Mouse (Mus musculus) embryonic stem cell, embryonic (primary cell): ENCODE measurements around the gene Bik.

Source experiments
- CTCF ChIA-PET, 4 experiments: fragments of 300-600 bp in 2 of 4; fragments of 350-600 bp in 2 of 4; sonication (Branson Sonifier 250); formaldehyde crosslinking; loops; one replicate each; lab custom pipeline; 2022; ENCODE audit warnings: inconsistent platforms in 2 of 4; lab: Charles Lee
- POLR2A ChIA-PET, 4 experiments: fragments of 300-600 bp in 2 of 4; fragments of 350-600 bp in 2 of 4; sonication (Branson Sonifier 250); formaldehyde crosslinking; loops; one replicate each; lab custom pipeline; 2022; ENCODE audit warnings: antibody characterized with exemption in 4 of 4, inconsistent platforms in 1 of 4; lab: Charles Lee

Gene Bik

DNA sequence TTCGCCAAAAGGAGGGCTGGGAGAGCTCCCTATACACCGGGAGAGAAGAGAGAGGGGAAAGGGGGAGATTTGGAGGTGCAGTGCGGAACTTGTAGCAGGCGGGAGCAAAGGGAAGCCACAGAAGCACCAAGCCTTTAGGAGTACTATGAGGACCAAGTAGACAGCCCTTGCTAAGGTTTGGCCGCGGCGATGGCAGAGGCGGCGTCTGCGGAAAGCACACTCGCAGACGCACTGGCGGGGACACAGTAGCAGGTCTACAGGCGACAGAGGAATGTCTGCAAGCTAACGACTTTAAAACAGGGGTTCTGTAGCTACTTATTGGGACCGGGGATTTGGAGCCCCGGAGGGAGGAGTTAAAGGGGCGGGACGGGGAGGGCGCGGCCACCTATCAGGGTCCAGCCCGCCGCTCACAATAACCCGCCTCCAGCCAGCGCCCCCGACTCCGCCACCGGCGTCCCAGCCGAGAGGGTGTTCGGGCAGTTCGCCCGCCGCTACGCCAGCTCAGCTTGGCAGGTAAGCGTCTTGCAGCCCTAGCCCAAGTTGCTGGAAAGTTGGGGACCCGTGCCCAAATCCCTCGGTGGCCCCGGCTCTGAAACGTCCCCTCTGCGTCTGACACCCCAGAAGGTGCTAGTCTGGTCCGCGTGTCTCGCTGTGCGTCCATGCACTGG lies at the start of gene Bik:
Gene Bik, plus strand, starts transcription at position 439 of the 668 bp plus-strand sequence.
- ChIA-PET POLR2A (interaction anchor here in 2 of 4 experiments (0.6 to 2.3 kb wide), 14 partner anchors 9 to 709 kb away, joined by 3 to 8 read pairs (median 4); partner anchors contain the start of gene Poldip3 (in 1 of the 2)), CTCF (interaction anchor here in 3 of 4 experiments (0.6 to 1.6 kb wide), 6 partner anchors 14 to 46 kb away, joined by 3 to 5 read pairs (median 3); no protein-coding TSS in a partner anchor)

DNA sequence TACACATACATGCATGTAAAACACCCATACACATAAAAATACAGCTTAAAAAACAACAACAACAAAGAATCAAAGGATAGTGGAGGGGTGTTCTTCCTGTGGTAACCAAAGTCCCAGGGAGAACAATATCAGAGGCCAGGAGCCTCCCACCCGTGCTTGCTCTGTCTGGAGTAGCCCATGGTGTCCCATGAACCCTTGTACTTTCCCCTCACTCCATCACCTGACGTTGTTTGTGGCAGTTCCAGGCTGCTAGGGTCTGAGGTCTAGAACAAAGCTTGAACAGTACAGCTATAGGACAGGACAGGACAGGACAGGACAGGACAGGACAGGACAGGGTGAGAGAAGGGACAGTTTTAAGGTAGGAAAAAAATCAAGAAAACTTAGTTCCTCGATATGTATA lies 48.6 kb upstream of the Bik start:
- ChIA-PET CTCF (interaction anchor here in 1 of 4 experiments (0.6 to 1.2 kb wide), 3 partner anchors 15 to 103 kb away, joined by 3 to 4 read pairs (median 3); no protein-coding TSS in a partner anchor), POLR2A (interaction anchor here in 3 of 4 experiments (0.6 to 1.6 kb wide), 6 partner anchors 12 to 93 kb away, joined by 3 to 7 read pairs (median 4); partner anchors contain the start of gene Pacsin2 (in 2 of the 3))

DNA sequence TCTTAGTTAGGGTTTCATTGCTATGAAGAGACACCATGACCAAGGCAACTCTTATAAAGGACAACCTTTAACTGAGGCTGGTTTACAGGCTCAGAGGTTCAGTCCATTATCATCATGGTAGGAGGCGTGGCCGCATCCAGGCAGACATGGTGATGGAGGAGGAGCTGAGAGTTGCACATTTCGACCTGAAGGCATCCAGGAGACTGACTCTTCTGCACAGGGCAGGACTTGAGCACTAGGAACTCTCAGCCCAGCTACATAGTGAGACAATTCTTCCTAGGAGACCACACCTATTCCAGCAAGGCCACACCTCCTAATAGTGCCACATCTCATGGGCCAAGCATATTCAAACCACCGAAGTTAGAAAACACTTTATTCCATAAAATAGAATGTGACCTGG lies 46.8 kb upstream of the Bik start:
- CTCF ChIA-PET = interaction anchor here in 2 of 4 experiments (0.6 to 1.1 kb wide), 2 partner anchors 21 to 147 kb away, joined by 3 read pairs; no protein-coding TSS in a partner anchor
- POLR2A ChIA-PET = interaction anchor here in 2 of 4 experiments (0.5 to 1.5 kb wide), 3 partner anchors 11 to 330 kb away, joined by 5 to 12 read pairs (median 6); partner anchors contain the start of gene Poldip3 (in 1 of the 2)

DNA sequence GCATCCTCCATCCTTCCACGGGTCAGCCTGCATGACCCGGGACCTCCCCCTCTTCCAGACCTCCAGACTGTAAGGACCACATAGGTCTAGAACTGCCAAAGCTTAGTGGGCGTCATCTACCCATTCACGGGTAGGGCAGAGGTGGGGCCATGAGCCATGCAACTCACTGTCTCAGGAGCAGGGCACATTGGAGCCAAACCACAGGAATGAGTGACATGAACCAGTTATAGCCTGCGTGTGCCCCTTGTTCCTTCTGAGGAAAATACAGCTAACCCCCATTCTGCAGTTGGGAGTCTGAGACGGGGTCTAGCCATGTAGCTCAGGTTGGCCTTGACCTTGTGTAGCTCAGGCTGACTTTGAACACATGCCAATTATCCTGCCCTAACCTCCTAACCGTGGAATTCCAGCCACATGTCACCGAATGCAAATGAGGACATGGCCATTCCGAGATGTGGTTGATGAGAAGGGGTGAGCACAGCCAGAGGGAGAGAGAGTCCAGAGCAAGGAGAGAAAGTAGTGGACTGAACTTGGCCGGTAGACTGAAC lies 45.4 kb upstream of the Bik start:
- ChIA-PET POLR2A (interaction anchor here in 3 of 4 experiments (0.6 to 2.3 kb wide), 11 partner anchors 10 to 332 kb away, joined by 3 to 5 read pairs (median 4); partner anchors contain the start of genes Pacsin2 (in 2 of the 3) and Poldip3 (in 1 of the 3)), CTCF (interaction anchor here in 1 of 4 experiments (0.6 to 1.1 kb wide), 4 partner anchors 10 to 106 kb away, joined by 3 to 4 read pairs (median 3); no protein-coding TSS in a partner anchor)

DNA sequence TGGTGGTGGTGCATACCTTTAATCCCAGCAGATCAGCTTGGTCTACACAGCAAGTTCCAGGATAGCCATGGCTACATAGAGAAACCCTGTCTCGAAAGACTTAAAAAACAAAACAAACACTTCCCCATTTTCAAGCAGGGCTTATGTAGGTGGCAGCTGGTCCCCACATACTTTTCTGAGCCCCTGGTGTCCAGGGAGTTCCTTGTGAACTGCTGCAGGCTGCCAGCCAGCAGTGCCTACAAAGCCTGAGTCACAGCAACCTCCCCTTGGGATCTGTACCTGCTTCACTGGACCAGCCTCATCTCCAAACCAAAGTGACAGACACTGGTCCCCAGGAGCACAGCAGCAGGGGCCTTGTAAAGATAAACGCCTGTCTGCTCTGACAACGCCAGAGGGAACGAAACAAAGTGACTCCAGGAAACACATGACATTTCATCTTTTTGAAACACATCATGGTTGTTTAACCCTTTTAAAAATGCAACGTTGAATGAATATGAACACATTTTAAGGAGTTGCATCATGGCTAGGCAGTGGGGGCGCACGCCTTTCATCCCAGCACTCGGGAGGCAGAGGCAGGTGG lies 43.9 kb upstream of the Bik start:
- CTCF ChIA-PET = interaction anchor here (0.5 to 2.4 kb wide), 18 partner anchors 8 to 325 kb away, joined by 3 to 15 read pairs (median 4); partner anchors contain the start of genes Pacsin2 (in 2 of the 4) and Ttll1 (in 1 of the 4)
- POLR2A ChIA-PET = interaction anchor here in 3 of 4 experiments (0.9 to 3.3 kb wide), 10 partner anchors 9 to 334 kb away, joined by 3 to 12 read pairs (median 5); partner anchors contain the start of genes Pacsin2 (in 1 of the 3) and Poldip3 (in 1 of the 3)

DNA sequence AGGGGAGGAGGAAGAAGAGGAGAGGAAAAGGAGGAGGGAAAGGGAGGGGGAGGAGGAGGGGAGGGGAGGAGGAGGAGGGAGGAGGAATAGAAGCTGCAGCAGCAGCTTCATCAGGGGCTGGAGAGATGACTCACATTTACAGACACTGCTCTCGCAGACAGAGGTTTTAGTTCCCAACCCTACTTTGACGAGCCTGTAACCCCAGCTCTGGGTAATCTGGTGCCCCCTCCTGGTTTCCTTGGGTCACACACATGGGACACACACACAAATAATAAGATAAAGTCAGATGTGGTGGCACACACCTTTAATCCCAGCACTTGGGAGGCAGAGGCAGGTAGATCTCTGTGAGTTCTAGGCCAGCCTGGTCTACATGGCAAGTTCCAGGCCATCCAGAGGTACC lies 43.2 kb upstream of the Bik start:
- POLR2A ChIA-PET = interaction anchor here in 3 of 4 experiments (0.6 to 3.3 kb wide), 14 partner anchors 10 to 1951 kb away, joined by 3 to 12 read pairs (median 4); partner anchors contain the start of genes Pacsin2 (in 1 of the 3) and Poldip3 (in 1 of the 3)

DNA sequence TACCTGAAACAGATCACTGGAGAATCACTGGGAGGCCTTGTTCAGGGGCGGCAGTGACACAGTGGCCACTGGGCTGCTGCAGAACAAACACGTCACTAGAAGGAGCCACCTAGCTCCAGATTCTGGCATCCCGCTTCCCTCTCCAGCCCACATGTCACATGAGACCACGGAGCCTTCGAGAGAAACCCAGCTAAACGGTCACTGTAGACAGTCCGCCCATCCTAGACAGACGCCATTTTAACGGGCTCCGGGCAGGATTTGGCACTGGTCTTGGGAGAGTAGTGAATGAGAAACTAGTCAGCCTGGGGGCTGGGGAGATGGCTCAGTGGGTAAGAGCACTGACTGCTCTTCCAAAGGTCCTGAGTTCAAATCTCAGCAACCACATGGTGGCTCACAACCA lies 42.4 kb upstream of the Bik start:
- POLR2A ChIA-PET = interaction anchor here in 3 of 4 experiments (0.6 to 3.3 kb wide), 17 partner anchors 10 to 1952 kb away, joined by 3 to 12 read pairs (median 4); partner anchors contain the start of genes A4galt (in 1 of the 3), Pacsin2 (in 1 of the 3) and Poldip3 (in 1 of the 3)
- CTCF ChIA-PET = interaction anchor here (0.6 to 2.4 kb wide), 27 partner anchors 9 to 402 kb away, joined by 3 to 20 read pairs (median 4); partner anchors contain the start of genes Pacsin2 (in 2 of the 4) and Ttll1 (in 1 of the 4)

More for the DNA sequence above, 43.2 kb upstream of the Bik start:
- CTCF ChIA-PET = interaction anchor here (0.5 to 2.4 kb wide), 38 partner anchors 9 to 1010 kb away, joined by 3 to 20 read pairs (median 4); partner anchors contain the start of genes Pacsin2 (in 2 of the 4) and Ttll1 (in 1 of the 4)

DNA sequence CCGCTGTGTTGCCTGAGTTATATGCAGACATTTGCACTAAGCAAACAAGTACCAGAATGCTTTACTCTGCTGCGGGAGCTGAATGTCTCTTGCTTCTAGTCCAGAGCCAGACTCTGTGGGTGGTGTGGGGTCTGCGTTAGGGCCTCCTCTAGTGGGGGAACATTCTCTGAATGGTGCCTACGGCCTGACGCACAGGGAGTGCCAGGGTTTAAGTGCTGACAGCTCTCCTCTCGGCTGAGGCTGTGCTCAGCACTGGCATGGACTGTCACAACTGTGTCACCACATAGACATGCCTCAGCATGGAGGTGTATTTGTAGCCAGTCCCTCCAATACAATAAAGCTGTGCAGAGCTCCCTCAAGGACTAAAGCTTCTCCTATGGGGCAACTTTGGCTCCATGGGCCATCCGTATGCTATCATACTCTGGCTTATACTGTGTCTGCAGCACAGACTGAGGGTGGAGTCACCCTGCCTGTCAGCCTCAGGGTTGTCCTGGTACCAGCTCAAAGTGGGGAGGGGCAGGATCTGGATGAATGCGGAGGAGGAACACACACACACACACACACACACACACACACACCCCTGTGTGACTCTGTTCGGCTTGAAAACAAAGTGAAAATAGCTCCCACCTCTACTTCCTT lies 39.1 kb upstream of the Bik start:
- ChIA-PET POLR2A (interaction anchor here in 3 of 4 experiments (0.5 to 1.1 kb wide), 7 partner anchors 8 to 432 kb away, joined by 3 to 4 read pairs (median 3); partner anchors contain the start of gene Pacsin2 (in 1 of the 3)), CTCF (interaction anchor here in 3 of 4 experiments (0.6 to 1.1 kb wide), 8 partner anchors 13 to 259 kb away, joined by 3 to 5 read pairs (median 4); no protein-coding TSS in a partner anchor)

DNA sequence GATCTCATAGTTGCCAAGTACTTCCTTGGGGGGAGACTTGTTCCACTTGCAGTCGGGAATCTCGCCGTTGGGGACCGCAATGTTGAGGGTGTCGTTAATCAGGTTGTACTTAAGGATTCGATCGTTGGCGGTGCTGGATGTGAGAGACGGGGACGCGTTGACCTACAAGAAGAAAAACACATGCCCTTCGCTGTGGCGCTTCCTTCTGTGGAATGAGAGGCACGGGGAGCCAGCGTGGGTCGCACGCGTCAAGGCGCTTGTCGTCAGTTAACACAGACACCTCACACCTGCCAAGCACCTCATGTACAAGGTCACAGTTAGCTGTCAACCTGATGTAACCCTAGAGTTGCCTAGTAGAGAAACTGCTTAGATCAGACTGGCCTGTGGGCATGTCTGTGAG lies 37.2 kb upstream of the Bik start:
- POLR2A ChIA-PET = interaction anchor here in 3 of 4 experiments (0.7 to 1.0 kb wide), 5 partner anchors 25 to 125 kb away, joined by 3 to 4 read pairs (median 3); partner anchors contain the start of gene Pacsin2 (in 1 of the 3)
- CTCF ChIA-PET = interaction anchor here in 3 of 4 experiments (0.6 to 1.2 kb wide), 4 partner anchors 8 to 121 kb away, joined by 3 to 7 read pairs (median 4); no protein-coding TSS in a partner anchor

DNA sequence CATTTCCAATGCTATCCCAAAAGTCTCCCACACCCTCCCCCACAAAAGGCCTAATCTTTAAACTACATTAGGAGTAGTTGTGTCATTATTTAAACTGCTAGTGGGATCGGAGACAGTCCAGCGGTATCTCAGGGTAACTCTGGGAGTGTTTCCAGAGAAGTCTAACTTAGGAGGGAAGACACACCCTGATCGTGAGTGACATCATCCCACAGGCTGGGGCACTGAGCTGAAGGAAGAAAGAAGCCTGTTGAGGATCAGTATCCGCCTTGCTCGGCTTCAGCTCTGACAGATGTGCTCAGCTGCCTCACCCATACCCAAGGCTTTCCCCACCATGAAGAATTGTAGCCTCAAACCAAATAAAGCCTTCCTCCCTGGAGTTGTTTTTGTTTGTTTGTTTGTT lies 34.8 kb upstream of the Bik start:
- POLR2A ChIA-PET = interaction anchor here (0.5 to 1.9 kb wide), 8 partner anchors 7 to 120 kb away, joined by 3 to 9 read pairs (median 4); partner anchors contain the start of genes Pacsin2 (in 1 of the 4) and Ttll1 (in 1 of the 4)
- CTCF ChIA-PET = interaction anchor here in 3 of 4 experiments (1.0 to 1.8 kb wide), 4 partner anchors 9 to 123 kb away, joined by 3 to 6 read pairs (median 4); no protein-coding TSS in a partner anchor

DNA sequence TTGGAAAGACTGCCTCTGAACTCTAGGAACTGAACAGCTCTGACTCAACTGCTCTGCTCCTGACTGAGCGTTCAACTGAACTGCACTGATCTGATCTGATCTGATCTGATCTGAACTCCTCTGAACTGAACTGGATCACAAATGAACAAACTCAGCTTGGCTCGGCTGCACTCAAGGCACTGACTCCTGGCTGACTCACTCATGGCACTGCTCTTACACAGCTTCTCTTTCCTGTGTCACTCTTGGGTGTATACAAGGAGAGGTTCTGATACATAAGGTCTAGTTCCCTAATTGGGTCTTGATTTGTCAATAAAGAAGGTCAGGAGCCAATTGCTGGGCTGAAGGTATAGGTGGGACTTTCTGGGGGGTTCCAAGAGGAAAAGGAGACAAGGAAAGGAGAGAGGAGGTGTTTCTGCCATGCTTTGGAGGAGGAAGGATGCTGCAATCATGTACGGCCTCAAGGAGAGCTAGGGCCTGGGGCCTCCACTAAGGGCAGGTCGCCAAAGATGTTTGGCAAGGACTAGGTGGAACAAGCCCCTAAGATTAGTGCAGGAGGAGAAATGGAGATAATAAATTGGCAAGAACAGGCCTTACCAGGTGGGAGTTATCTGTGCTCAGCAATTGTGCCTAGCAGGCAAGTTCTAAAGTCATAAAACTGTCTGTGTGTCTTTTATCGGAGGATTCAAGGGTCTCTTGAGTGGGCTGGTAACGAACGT lies 32.6 kb upstream of the Bik start:
- ChIA-PET CTCF (interaction anchor here (0.6 to 2.2 kb wide), 7 partner anchors 9 to 128 kb away, joined by 3 to 7 read pairs (median 4); partner anchors contain the start of gene Ttll1 (in 1 of the 4)), POLR2A (interaction anchor here in 2 of 4 experiments (0.5 to 1.9 kb wide), 7 partner anchors 10 to 345 kb away, joined by 3 to 5 read pairs (median 4); partner anchors contain the start of gene Poldip3 (in 1 of the 2))

DNA sequence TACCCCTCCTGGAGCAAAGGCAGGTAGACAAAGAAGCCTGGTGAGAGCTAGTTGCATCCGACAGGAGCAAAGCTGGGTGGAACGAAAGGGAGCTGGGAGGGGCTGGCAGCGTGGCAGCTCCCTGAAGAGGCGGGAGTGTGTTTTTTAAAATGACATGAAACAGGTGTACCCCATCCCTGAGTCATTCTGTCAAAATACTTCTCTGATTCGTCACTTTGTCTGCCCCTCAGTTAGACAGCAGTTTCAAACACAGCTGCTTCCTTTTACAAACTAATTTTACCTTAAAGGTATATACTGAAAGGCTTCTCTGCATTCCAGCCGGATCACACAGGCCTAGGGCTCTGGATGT lies 32.1 kb upstream of the Bik start:
- ChIA-PET CTCF (interaction anchor here in 3 of 4 experiments (1.4 to 2.2 kb wide), 4 partner anchors 10 to 16 kb away, joined by 4 to 7 read pairs (median 4); partner anchors contain the start of gene Ttll1 (in 1 of the 3)), POLR2A (interaction anchor here in 2 of 4 experiments (0.5 to 2.1 kb wide), 9 partner anchors 9 to 345 kb away, joined by 3 to 8 read pairs (median 4); partner anchors contain the start of gene Poldip3 (in 2 of the 2))

DNA sequence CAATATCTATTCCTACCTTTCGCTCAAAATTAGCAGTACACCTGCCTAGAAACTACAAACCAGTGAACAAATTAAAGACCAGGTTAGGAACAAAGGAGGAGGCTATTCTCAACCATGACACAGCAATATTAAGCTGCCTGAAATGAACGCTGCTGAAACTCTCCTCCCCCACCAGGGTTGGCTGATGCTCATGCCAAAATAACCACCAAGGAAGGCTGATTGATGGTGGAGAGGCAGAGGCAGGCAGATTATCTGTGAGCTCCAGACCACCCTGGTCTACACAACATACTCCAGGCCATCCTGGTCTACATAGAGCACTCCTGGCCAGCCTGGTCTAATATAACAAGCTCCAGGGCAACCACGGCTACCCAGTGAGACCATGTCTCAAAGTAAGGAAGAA lies 31.5 kb upstream of the Bik start:
- CTCF ChIA-PET = interaction anchor here in 3 of 4 experiments (1.2 to 2.2 kb wide), 4 partner anchors 11 to 127 kb away, joined by 4 to 7 read pairs (median 4); partner anchors contain the start of gene Ttll1 (in 1 of the 3)
- POLR2A ChIA-PET = interaction anchor here in 2 of 4 experiments (1.0 to 2.1 kb wide), 6 partner anchors 12 to 355 kb away, joined by 3 to 8 read pairs (median 4); partner anchors contain the start of gene Poldip3 (in 1 of the 2)

DNA sequence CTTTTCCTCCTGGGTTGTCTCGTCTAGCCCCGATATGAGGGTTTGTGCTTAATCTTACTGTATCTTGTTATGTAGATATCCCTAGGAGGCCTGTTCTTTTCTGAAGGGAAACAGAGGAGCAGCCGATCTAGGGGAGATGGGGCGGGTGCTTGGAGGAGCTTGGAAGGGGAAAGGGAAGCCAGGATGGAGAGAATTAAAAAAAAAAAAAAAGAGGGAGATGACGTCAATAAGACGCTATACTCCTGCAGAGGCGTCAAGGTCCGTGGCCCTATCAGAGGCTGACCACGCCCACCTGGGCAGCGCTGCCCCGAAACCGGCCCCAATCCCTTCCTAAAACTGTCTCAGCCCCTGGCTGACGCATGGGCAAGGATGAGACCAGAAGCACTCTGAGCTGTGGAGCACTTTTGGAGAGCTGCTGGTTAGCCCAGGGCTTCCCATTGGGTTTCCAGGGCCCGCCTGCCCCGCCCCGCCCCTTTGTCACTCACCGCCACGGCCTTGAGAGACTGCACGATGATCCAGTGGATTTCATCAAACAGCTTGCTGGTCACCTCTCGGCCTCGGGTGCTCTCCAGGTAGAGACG lies 30.8 kb upstream of the Bik start:
- CTCF ChIA-PET = interaction anchor here in 3 of 4 experiments (0.8 to 2.2 kb wide), 5 partner anchors 11 to 127 kb away, joined by 3 to 7 read pairs (median 4); partner anchors contain the start of gene Pacsin2 (in 1 of the 3)
- POLR2A ChIA-PET = interaction anchor here in 3 of 4 experiments (0.5 to 2.1 kb wide), 10 partner anchors 9 to 1609 kb away, joined by 3 to 8 read pairs (median 4); partner anchors contain the start of gene Poldip3 (in 1 of the 3)

DNA sequence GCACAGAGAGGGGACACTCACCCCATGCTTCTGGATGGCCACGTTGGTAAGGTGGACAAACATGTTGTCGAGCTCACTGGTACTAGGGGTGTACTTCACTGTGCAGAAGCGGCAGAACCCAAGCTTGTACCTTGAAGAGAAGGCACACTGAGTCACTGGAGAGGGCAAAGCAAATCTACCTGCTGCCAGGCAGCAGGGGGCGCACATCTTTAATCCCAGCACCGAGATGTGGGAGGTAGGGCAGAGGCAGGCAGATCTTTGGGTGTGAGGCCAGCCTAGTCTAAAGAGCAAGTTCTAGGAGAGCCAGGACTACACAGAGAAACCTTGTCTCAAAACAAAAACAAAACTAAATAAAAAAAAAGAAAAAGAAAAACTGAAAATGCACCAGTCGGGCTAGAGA lies 29.4 kb upstream of the Bik start:
- CTCF ChIA-PET = interaction anchor here (0.6 to 1.5 kb wide), 14 partner anchors 8 to 274 kb away, joined by 3 to 5 read pairs (median 3); partner anchors contain the start of genes Pacsin2 (in 2 of the 4) and Ttll1 (in 2 of the 4)
- POLR2A ChIA-PET = interaction anchor here in 2 of 4 experiments (0.7 to 1.8 kb wide), 4 partner anchors 16 to 348 kb away, joined by 3 to 4 read pairs (median 3); no protein-coding TSS in a partner anchor
